Mouse (Mus musculus) thymus, adult 2 months (tissue): ENCODE measurements at regions not wholly inside any gene's neighbourhood (a gene's known extent, or its start where the extent isn't known, plus 50 kb on each side); places are given as distances from the start of the nearest gene placed in this dataset.

ENCODE experiments used
- CTCF ChIP-seq: fragments of 200-500 bp; IDR thresholded peaks from 2 replicates; pipeline ENCODE4 v1.5.1; 2012; ENCODE audit warnings: mild to moderate bottlenecking, control low read depth, low read length, moderate library complexity, borderline replicate concordance; ENCODE audit not compliant: control insufficient read depth, poor library complexity, insufficient read depth; ENCODE audit errors: extremely low read depth
- POLR2A ChIP-seq: fragments of 200-500 bp; IDR thresholded peaks from 2 replicates; pipeline ENCODE4 v1.6.1; 2012; ENCODE audit warnings: mild to moderate bottlenecking, low read length, control low read depth, moderate library complexity; ENCODE audit not compliant: control insufficient read depth, poor library complexity, insufficient read depth; ENCODE audit errors: extremely low read depth

GRCm38 (mm10) chr4:9935949-9936348, 938.3 kb upstream of the 2610301B20Rik start:
- TF ChIP-seq CTCF (no peak), POLR2A (no peak)
